Mouse (Mus musculus): ENCODE results near the gene Lims1.

GRCm38 (mm10) chr10:58369707-58370093 is 46.4 kb downstream of the Lims1 start:
- TF ChIP-seq POLR2A (IDR thresholded peaks at IDR 0.05; ENCODE audit: insufficient read length, low read depth) (no peak), TCF3 (IDR thresholded peaks at IDR 0.05; ENCODE audit: insufficient read length, low read depth) (no peak), USF1 (IDR thresholded peaks at IDR 0.05; ENCODE audit: low read depth) (no peak), MAX (IDR thresholded peaks at IDR 0.05; ENCODE audit: low read depth) (no peak), E2F4 (IDR thresholded peaks at IDR 0.05; ENCODE audit: insufficient read depth) (no peak), MYOG (IDR thresholded peaks at IDR 0.05; ENCODE audit: control insufficient read depth in 1 of 3, insufficient read depth in 1 of 3, insufficient read length in 2 of 3, low read depth in 2 of 3) (no peak), POLR2AphosphoS2 (IDR thresholded peaks at IDR 0.05; ENCODE audit: insufficient read length, low read depth) (no peak), SRF (IDR thresholded peaks at IDR 0.05; ENCODE audit: control insufficient read depth, insufficient read length, low read depth) (no peak), TCF12 (IDR thresholded peaks at IDR 0.05; ENCODE audit: insufficient read depth, poor library complexity, severe bottlenecking) (no peak), MYOD1 (IDR thresholded peaks at IDR 0.05; ENCODE audit: control insufficient read depth in 1 of 3, insufficient read length in 2 of 3, low read depth in 2 of 3) (no peak)
